Mouse (Mus musculus) lung, embryonic 14.5 days (tissue): ENCODE data around the gene Psors1c2. TPM values are rescaled to one million over a fixed set of nuclear protein-coding genes. Genes with fewer than 3 reads are reported as not detected.
"Not testable (repeated sequence)": the region's sequence is repeated elsewhere in the genome, so short reads cannot be mapped to it uniquely, and the experiment has no call there.

ENCODE experiments used
- ATAC-seq: fragments of 200-750 bp; cut with Nextera tagmentation; 2 replicates; pipeline ENCODE4 v1.8.0; 2017; ENCODE audit warnings: mild to moderate bottlenecking, moderate TSS enrichment, moderate library complexity; ENCODE audit not compliant: insufficient read depth
- DNase-seq: peaks from one replicate; pipeline ENCODE4 v3.0.0-alpha.2; 2015
- H3K27ac ChIP-seq: fragments of 300-500 bp; sonication (generic); 2 replicates; pipeline ENCODE4 v1.5.1; 2014; ENCODE audit warnings: low read depth, mild to moderate bottlenecking, moderate library complexity
- H3K27me3 ChIP-seq: fragments of 300-500 bp; sonication (generic); 2 replicates; pipeline ENCODE4 v1.6.1; 2014; ENCODE audit warnings: low read length, control low read depth; ENCODE audit not compliant: insufficient read depth
- H3K36me3 ChIP-seq: fragments of 300-500 bp; sonication (generic); 2 replicates; pipeline ENCODE4 v1.6.1; 2014; ENCODE audit warnings: control low read depth; ENCODE audit not compliant: insufficient read depth
- H3K4me1 ChIP-seq: fragments of 300-500 bp; sonication (generic); 2 replicates; pipeline ENCODE4 v1.6.1; 2014; ENCODE audit warnings: antibody characterized with exemption, control low read depth; ENCODE audit not compliant: insufficient read depth
- H3K4me2 ChIP-seq: fragments of 300-500 bp; sonication (generic); 2 replicates; pipeline ENCODE4 v1.6.1; 2014; ENCODE audit warnings: mild to moderate bottlenecking
- H3K4me3 ChIP-seq: fragments of 300-500 bp; sonication (generic); 2 replicates; pipeline ENCODE4 v1.5.1; 2014; ENCODE audit warnings: low read depth, low read length
- H3K9ac ChIP-seq: fragments of 300-500 bp; sonication (generic); 2 replicates; pipeline ENCODE4 v1.6.1; 2014
- H3K9me3 ChIP-seq: fragments of 300-500 bp; sonication (generic); 2 replicates; pipeline ENCODE4 v1.6.1; 2016; ENCODE audit warnings: low read depth, low read length, control low read depth
- CTCF ChIP-seq: IDR thresholded peaks from 2 replicates; pipeline ENCODE4 v1.5.1; 2016; ENCODE audit warnings: antibody characterized with exemption, low read depth
- WGBS: fragments of 180-500 bp; shearing (Covaris S2); extraction: QIAGEN DNeasy Blood & Tissue Kit; methylation state at CpG from one replicate; pipeline ENCODE4 v1.1.7; 2014; 5-methylcytosine and 5-hydroxymethylcytosine counted together
- polyA plus RNA-seq: library from polyadenylated mRNA; unstranded; fragments of >200 nt; fragmentation: Nextera tagmentation; extraction: Ambion mirVana; gene quantifications from 2 replicates; pipeline ENCODE4 v1.2.1, GENCODE M21; 2014

The Psors1c2 gene
- polyA plus RNA-seq, 1 experiment from 2014 or later, result 0.82 TPM

GRCm38 (mm10) chr17:35502762-35503161, 30.2 kb upstream of the Psors1c2 start:
- Histone ChIP-seq H3K4me1 (no peaks in the 10 kb centered on the region), H3K27ac (no peak overlapping the region), H3K27me3 (peaks cover 22% of the 10 kb centered on the region), H3K9ac (no peak overlapping the region), H3K4me3 (no peak overlapping the region), H3K9me3 (no peaks in the 10 kb centered on the region), H3K4me2 (no peak overlapping the region), H3K36me3 (no peaks in the 10 kb centered on the region)
- DNase-seq (no peak), ATAC-seq (no peak)
- no peak for TF ChIP-seq CTCF
- WGBS, result 56% methylated on average over 5 of the region's 5 CpGs

GRCm38 (mm10) chr17:35503849-35504248, 29.2 kb upstream of the Psors1c2 start:
- H3K27me3 ChIP-seq, result peaks cover 25% of the 10 kb centered on the region
- no peak overlapping the region for H3K4me2 ChIP-seq
- no peaks in the 10 kb centered on the region for H3K9me3 ChIP-seq
- H3K9ac ChIP-seq, result no peak overlapping the region
- DNase-seq (no peak), ATAC-seq (no peak)
- no peaks in the 10 kb centered on the region for H3K36me3 ChIP-seq
- no peak overlapping the region for H3K27ac ChIP-seq
- TF ChIP-seq CTCF, result no peak
- 31% methylated on average over 5 of the region's 5 CpGs for WGBS
- H3K4me3 ChIP-seq, result no peak overlapping the region
- no peaks in the 10 kb centered on the region for H3K4me1 ChIP-seq

GRCm38 (mm10) chr17:35504628-35505481, 28.1 kb upstream of the Psors1c2 start:
- Histone ChIP-seq H3K4me1 (no peaks in the 10 kb centered on the region), H3K4me2 (no peak overlapping the region), H3K4me3 (no peak overlapping the region), H3K36me3 (no peaks in the 10 kb centered on the region), H3K9ac (no peak overlapping the region), H3K9me3 (no peaks in the 10 kb centered on the region), H3K27me3 (peaks cover 25% of the 10 kb centered on the region), H3K27ac (no peak overlapping the region)
- ATAC-seq (no peak), DNase-seq (no peak)
- 37% methylated on average over 8 of the region's 8 CpGs for WGBS
- TF ChIP-seq CTCF, result no peak

- 39% methylated on average over 13 of the region's 13 CpGs for WGBS
These were observed 27.2 kb upstream of the Psors1c2 start, which contains the start of gene Pou5f1 for GRCm38 (mm10) chr17:35505776-35506175. Gene Pou5f1 (plus strand): TSS chr17:35506018.

GRCm38 (mm10) chr17:35506881-35507280, 26.1 kb upstream of the Psors1c2 start:
- no peak for TF ChIP-seq CTCF
- WGBS, result 14% methylated on average over 10 of the region's 10 CpGs
- no peak overlapping the region for H3K9ac ChIP-seq
- DNase-seq (no peak), ATAC-seq (no peak)
- no peak overlapping the region for H3K4me3 ChIP-seq
- H3K27ac ChIP-seq, result no peak overlapping the region
- peaks cover 25% of the 10 kb centered on the region for H3K27me3 ChIP-seq
- no peak overlapping the region for H3K4me2 ChIP-seq
- no peaks in the 10 kb centered on the region for H3K36me3 ChIP-seq
- no peaks in the 10 kb centered on the region for H3K9me3 ChIP-seq
- no peaks in the 10 kb centered on the region for H3K4me1 ChIP-seq

More at GRCm38 (mm10) chr17:35505776-35506175, 27.2 kb upstream of the Psors1c2 start, which contains the start of gene Pou5f1:
- no peak within 1 kb of the TSS for H3K4me2 ChIP-seq
- ATAC-seq, result no peak
- TF ChIP-seq CTCF, result no peak
- DNase-seq, result no peak
- H3K9ac ChIP-seq, result no peak within 1 kb of the TSS
- H3K4me1 ChIP-seq, result no peaks in the 10 kb centered on the region
- H3K36me3 ChIP-seq, result no peaks in the 10 kb centered on the region
- peaks cover 25% of the 10 kb centered on the region for H3K27me3 ChIP-seq
- H3K27ac ChIP-seq, result no peak within 1 kb of the TSS
- H3K9me3 ChIP-seq, result no peaks in the 10 kb centered on the region
- no peak within 1 kb of the TSS for H3K4me3 ChIP-seq

GRCm38 (mm10) chr17:35507556-35508260, 25.3 kb upstream of the Psors1c2 start:
- no peak overlapping the region for H3K27ac ChIP-seq
- 0 out of 2 replicates have a peak, but pooled peaks cover 5% of the 10 kb centered on the region for H3K36me3 ChIP-seq
- peaks cover 25% of the 10 kb centered on the region for H3K27me3 ChIP-seq
- no peaks in the 10 kb centered on the region for H3K9me3 ChIP-seq
- H3K4me2 ChIP-seq, result no peak overlapping the region
- ATAC-seq (no peak), DNase-seq (no peak)
- no peak overlapping the region for H3K9ac ChIP-seq
- H3K4me3 ChIP-seq, result no peak overlapping the region
- TF ChIP-seq CTCF, result no peak
- 22% methylated on average over 13 of the region's 13 CpGs for WGBS
- H3K4me1 ChIP-seq, result no peaks in the 10 kb centered on the region

- not testable (repeated sequence) for H3K4me2 ChIP-seq, DNase-seq, H3K9me3 ChIP-seq, H3K9ac ChIP-seq, H3K36me3 ChIP-seq, H3K4me3 ChIP-seq, ATAC-seq, H3K4me1 ChIP-seq, H3K27ac ChIP-seq
- H3K27me3 ChIP-seq, result peaks cover 25% of the 10 kb centered on the region
- WGBS, result 53% methylated on average over 5 of the region's 5 CpGs
These were observed 24.7 kb upstream of the Psors1c2 start for GRCm38 (mm10) chr17:35508279-35508678.
